Mouse (Mus musculus) midbrain, embryonic 14.5 days (tissue): ENCODE results near the gene Arhgef28. TPM values are rescaled to one million over a fixed set of nuclear protein-coding genes. Genes with fewer than 3 reads are reported as not detected.

Source experiments
- ATAC-seq: fragments of 200-750 bp; cut with Nextera tagmentation; 2 replicates; pipeline ENCODE4 v1.8.0; 2017; ENCODE audit warnings: moderate number of reproducible peaks, moderate library complexity; ENCODE audit not compliant: low FRiP score, low TSS enrichment
- DNase-seq: peaks from one replicate; pipeline ENCODE4 v3.0.0-alpha.2; 2015
- H3K27ac ChIP-seq: fragments of 300-500 bp; sonication (generic); replicated peaks from 2 replicates; pipeline ENCODE4 v1.5.1; 2014; ENCODE audit warnings: mild to moderate bottlenecking, low read depth, low read length, moderate library complexity
- H3K27me3 ChIP-seq: fragments of 300-500 bp; sonication (generic); 2 replicates; pipeline ENCODE4 v1.6.1; 2014; ENCODE audit warnings: low read length, control low read depth, mixed read lengths; ENCODE audit not compliant: control insufficient read depth, insufficient read depth
- H3K36me3 ChIP-seq: fragments of 300-500 bp; sonication (generic); 2 replicates; pipeline ENCODE4 v1.6.1; 2014; ENCODE audit warnings: low read length, control low read depth; ENCODE audit not compliant: control insufficient read depth, insufficient read depth
- H3K4me1 ChIP-seq: fragments of 300-500 bp; sonication (generic); 2 replicates; pipeline ENCODE4 v1.6.1; 2014; ENCODE audit warnings: mild to moderate bottlenecking, antibody characterized with exemption, low read length, control low read depth; ENCODE audit not compliant: control insufficient read depth, insufficient read depth
- H3K4me2 ChIP-seq: fragments of 300-500 bp; sonication (generic); 2 replicates; pipeline ENCODE4 v1.6.1; 2014; ENCODE audit warnings: mild to moderate bottlenecking, low read length, moderate library complexity
- H3K4me3 ChIP-seq: fragments of 300-500 bp; sonication (generic); replicated peaks from 2 replicates; pipeline ENCODE4 v1.5.1; 2014; ENCODE audit warnings: low read depth, low read length
- H3K9ac ChIP-seq: fragments of 300-500 bp; sonication (generic); replicated peaks from 2 replicates; pipeline ENCODE4 v1.6.1; 2014; ENCODE audit warnings: mild to moderate bottlenecking, low read length, moderate library complexity
- H3K9me3 ChIP-seq: fragments of 300-500 bp; sonication (generic); 2 replicates; pipeline ENCODE4 v1.6.1; 2016; ENCODE audit warnings: low read length, control low read depth, mixed read lengths; ENCODE audit not compliant: control insufficient read depth
- WGBS: fragments of 180-500 bp; shearing (Covaris S2); extraction: QIAGEN DNeasy Blood & Tissue Kit; methylation state at CpG from one replicate; pipeline ENCODE4 v1.1.7; 2014; 5-methylcytosine and 5-hydroxymethylcytosine counted together
- polyA plus RNA-seq: library from polyadenylated mRNA; unstranded; fragments of >200 nt; fragmentation: Nextera tagmentation; extraction: Ambion mirVana; gene quantifications from 2 replicates; pipeline ENCODE4 v1.2.1, GENCODE M21; 2014

Gene Arhgef28
- polyA plus RNA-seq, 1 experiment from 2014 or later: 21.1 TPM

DNA sequence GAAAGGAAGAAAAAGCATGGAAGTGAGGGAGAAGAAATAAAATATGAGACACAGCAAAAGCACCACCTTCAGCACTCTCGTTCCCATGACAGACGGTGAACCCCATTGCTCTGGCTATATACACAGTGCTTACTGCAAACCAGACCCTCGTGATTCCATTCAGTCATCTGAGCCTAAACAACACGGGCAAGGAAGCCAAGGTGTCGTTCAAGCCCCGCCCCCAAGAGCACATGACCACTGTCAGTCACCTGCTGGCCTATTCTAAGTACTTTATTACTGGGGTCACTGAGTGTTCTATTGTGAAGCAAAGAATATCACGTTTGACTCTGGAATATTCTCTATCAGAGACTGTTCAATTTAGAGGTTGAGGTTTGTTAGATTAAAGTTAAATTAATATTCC lies 202.5 kb downstream of the Arhgef28 start:
- H3K4me2 ChIP-seq: no peak overlapping the region
- no peaks in the 10 kb centered on the region for H3K27me3 ChIP-seq
- no peak for ATAC-seq
- H3K4me1 ChIP-seq: 0 out of 2 replicates have a peak, but pooled peaks cover 3% of the 10 kb centered on the region
- no peak overlapping the region for H3K9ac ChIP-seq
- H3K4me3 ChIP-seq: no peak overlapping the region
- H3K9me3 ChIP-seq: no peaks in the 10 kb centered on the region
- DNase-seq: no peak
- 50% methylated on average over 7 of the region's 7 CpGs for WGBS
- no peaks in the 10 kb centered on the region for H3K36me3 ChIP-seq
- no peak overlapping the region for H3K27ac ChIP-seq

- DNase-seq (no peak), ATAC-seq (no peak)
- no peak overlapping the region for H3K9ac ChIP-seq
- 0 out of 2 replicates have a peak, but pooled peaks cover 3% of the 10 kb centered on the region for H3K4me1 ChIP-seq
- 94% methylated on average over 5 of the region's 5 CpGs for WGBS
- no peaks in the 10 kb centered on the region for H3K36me3 ChIP-seq
- H3K27me3 ChIP-seq: no peaks in the 10 kb centered on the region
- no peaks in the 10 kb centered on the region for H3K9me3 ChIP-seq
- no peak overlapping the region for H3K4me2 ChIP-seq
- H3K4me3 ChIP-seq: no peak overlapping the region
- no peak overlapping the region for H3K27ac ChIP-seq
Measured at GRCm38 (mm10) chr13:98002598-98002997, 203.6 kb downstream of the Arhgef28 start.

GRCm38 (mm10) chr13:98002121-98002520 lies 204.1 kb downstream of the Arhgef28 start:
- H3K27me3 ChIP-seq: no peaks in the 10 kb centered on the region
- H3K4me3 ChIP-seq: no peak overlapping the region
- no peak overlapping the region for H3K27ac ChIP-seq
- DNase-seq (no peak), ATAC-seq (no peak)
- H3K4me1 ChIP-seq: 0 out of 2 replicates have a peak, but pooled peaks cover 3% of the 10 kb centered on the region
- H3K9me3 ChIP-seq: no peaks in the 10 kb centered on the region
- no peak overlapping the region for H3K9ac ChIP-seq
- H3K36me3 ChIP-seq: no peaks in the 10 kb centered on the region
- no peak overlapping the region for H3K4me2 ChIP-seq
- 87% methylated on average over 2 of the region's 2 CpGs for WGBS

DNA sequence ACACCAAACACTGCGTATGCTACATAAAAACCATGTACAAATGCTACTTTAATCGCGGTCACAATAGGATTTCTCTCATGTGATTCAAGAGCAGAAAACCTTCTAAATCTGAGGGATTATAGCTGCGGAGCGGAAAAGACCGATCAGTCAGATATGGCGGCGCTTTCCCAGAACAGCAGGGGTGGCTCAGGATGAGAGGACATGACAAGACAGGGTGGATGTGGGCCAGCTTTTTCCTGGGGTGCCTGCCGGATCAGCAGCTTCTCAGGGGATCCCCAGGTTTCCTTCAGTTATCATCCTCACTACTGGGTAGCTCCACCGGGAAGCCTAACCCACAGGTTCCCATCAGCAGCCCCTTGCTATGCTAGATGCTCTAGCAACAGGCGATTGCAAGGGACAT lies 204.5 kb downstream of the Arhgef28 start:
- H3K4me3 ChIP-seq: no peak overlapping the region
- no peaks in the 10 kb centered on the region for H3K36me3 ChIP-seq
- H3K9ac ChIP-seq: no peak overlapping the region
- no peaks in the 10 kb centered on the region for H3K9me3 ChIP-seq
- DNase-seq (peak; percentile 35), ATAC-seq (no peak)
- no peak overlapping the region for H3K4me2 ChIP-seq
- H3K27ac ChIP-seq: no peak overlapping the region
- 0 out of 2 replicates have a peak, but pooled peaks cover 3% of the 10 kb centered on the region for H3K4me1 ChIP-seq
- WGBS: 52% methylated on average over 11 of the region's 11 CpGs
- H3K27me3 ChIP-seq: no peaks in the 10 kb centered on the region

GRCm38 (mm10) chr13:98000841-98001240 lies 205.4 kb downstream of the Arhgef28 start:
- 89% methylated on average over 9 of the region's 9 CpGs for WGBS
- no peak overlapping the region for H3K27ac ChIP-seq
- H3K4me2 ChIP-seq: no peak overlapping the region
- H3K4me1 ChIP-seq: 0 out of 2 replicates have a peak, but pooled peaks cover 3% of the 10 kb centered on the region
- no peaks in the 10 kb centered on the region for H3K36me3 ChIP-seq
- H3K9ac ChIP-seq: no peak overlapping the region
- ATAC-seq (no peak), DNase-seq (no peak)
- H3K4me3 ChIP-seq: no peak overlapping the region
- no peaks in the 10 kb centered on the region for H3K27me3 ChIP-seq
- no peaks in the 10 kb centered on the region for H3K9me3 ChIP-seq

DNA sequence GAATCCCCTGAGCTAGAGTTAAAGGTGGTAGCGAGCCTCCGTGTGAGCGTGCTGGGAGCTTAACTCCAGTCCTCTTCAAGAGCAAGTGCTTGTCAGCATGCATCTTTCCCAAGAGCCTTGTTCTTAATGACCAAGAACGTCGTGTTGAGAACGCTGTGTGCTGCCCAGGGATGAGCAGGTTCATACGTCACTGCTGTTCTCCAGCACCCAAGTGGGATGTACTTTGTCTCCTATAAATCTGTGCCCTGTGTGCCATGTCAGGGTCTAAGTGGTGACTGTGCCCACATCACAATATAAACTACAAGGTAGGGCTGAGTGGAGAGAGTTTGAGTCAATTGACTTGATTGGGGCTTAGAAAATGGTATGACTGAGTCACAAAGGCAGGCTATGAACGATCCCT lies 207.1 kb downstream of the Arhgef28 start:
- Histone ChIP-seq H3K27ac (no peak overlapping the region), H3K27me3 (no peaks in the 10 kb centered on the region), H3K4me3 (no peak overlapping the region), H3K4me1 (0 out of 2 replicates have a peak, but pooled peaks cover 3% of the 10 kb centered on the region), H3K9me3 (no peaks in the 10 kb centered on the region), H3K9ac (no peak overlapping the region), H3K36me3 (no peaks in the 10 kb centered on the region), H3K4me2 (no peak overlapping the region)
- DNase-seq (no peak), ATAC-seq (no peak)
- 70% methylated on average over 8 of the region's 8 CpGs for WGBS

GRCm38 (mm10) chr13:97998570-97998969 lies 207.7 kb downstream of the Arhgef28 start:
- H3K9me3 ChIP-seq: no peaks in the 10 kb centered on the region
- no peaks in the 10 kb centered on the region for H3K27me3 ChIP-seq
- 38% methylated on average over 8 of the region's 8 CpGs for WGBS
- H3K9ac ChIP-seq: no peak overlapping the region
- H3K4me1 ChIP-seq: 0 out of 2 replicates have a peak, but pooled peaks cover 3% of the 10 kb centered on the region
- DNase-seq (peak; percentile 41), ATAC-seq (no peak)
- H3K27ac ChIP-seq: no peak overlapping the region
- H3K36me3 ChIP-seq: no peaks in the 10 kb centered on the region
- no peak overlapping the region for H3K4me3 ChIP-seq
- no peak overlapping the region for H3K4me2 ChIP-seq

DNA sequence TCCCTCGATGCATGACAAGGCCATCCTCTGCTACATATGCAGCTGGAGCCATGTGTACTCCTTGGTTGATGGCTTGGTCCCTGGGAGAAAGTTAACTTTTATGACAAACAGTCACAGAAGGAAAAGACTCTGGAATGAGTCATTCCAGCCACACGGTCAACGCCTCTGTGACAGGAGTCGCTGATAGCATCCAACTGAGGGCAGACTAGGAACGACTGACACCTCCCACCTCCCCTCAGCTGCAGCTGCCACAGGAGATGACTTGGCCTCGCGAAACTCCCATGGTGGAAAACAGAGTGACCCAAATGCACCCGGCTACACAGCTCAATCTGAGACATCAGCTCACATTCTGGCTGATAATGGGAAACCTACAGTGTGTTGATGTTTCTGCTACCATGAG lies 215.3 kb downstream of the Arhgef28 start:
- H3K9ac ChIP-seq: no peak overlapping the region
- no peaks in the 10 kb centered on the region for H3K36me3 ChIP-seq
- H3K4me3 ChIP-seq: no peak overlapping the region
- no peaks in the 10 kb centered on the region for H3K27me3 ChIP-seq
- no peaks in the 10 kb centered on the region for H3K4me1 ChIP-seq
- DNase-seq (no peak), ATAC-seq (no peak)
- no peak overlapping the region for H3K27ac ChIP-seq
- 77% methylated on average over 8 of the region's 8 CpGs for WGBS
- H3K9me3 ChIP-seq: no peaks in the 10 kb centered on the region
- H3K4me2 ChIP-seq: no peak overlapping the region

GRCm38 (mm10) chr13:97988796-97989195 lies 217.4 kb downstream of the Arhgef28 start:
- H3K4me2 ChIP-seq: no peak overlapping the region
- 81% methylated on average over 6 of the region's 6 CpGs for WGBS
- no peaks in the 10 kb centered on the region for H3K36me3 ChIP-seq
- DNase-seq: no peak
- no peaks in the 10 kb centered on the region for H3K9me3 ChIP-seq
- no peak overlapping the region for H3K4me3 ChIP-seq
- no peaks in the 10 kb centered on the region for H3K27me3 ChIP-seq
- H3K27ac ChIP-seq: no peak overlapping the region
- no peaks in the 10 kb centered on the region for H3K4me1 ChIP-seq
- H3K9ac ChIP-seq: no peak overlapping the region
- no peak for ATAC-seq
